Comparison of ENCODE assay signal across 21 mouse cellular contexts in genomic region chr11:79448361-79448760, GRCm38 (mm10). TPM values are rescaled to one million over a fixed set of nuclear protein-coding genes. Genes with fewer than 3 reads are reported as not detected.
"Had no signal": no experiment of that assay in that cellular context is flagged by ENCODE, and none has a peak within 500 bp of the region (broad histone marks: within the 10 kb centered on the region; RNA-seq: fewer than 3 reads in every experiment).

No protein-coding gene starts in this region.

- DNase-seq: gastrocnemius, adult 2 months; gastrocnemius, postnatal 10 days; gastrocnemius, postnatal 25 days; heart, adult 18-20 months; heart, postnatal 10 days; heart, postnatal 4 days; liver; liver, embryonic 13.5 days; liver, postnatal 0 days had no signal

- H3K4me3 ChIP-seq: gastrocnemius, adult 2 months; heart, embryonic 10.5 days; heart, embryonic 12.5 days; hindbrain, embryonic 10.5 days; hindbrain, embryonic 12.5 days; intestine, embryonic 15.5 days; layer of hippocampus, adult 2 months; left cerebral cortex, adult 2 months; limb, embryonic 10.5 days; limb, embryonic 12.5 days; liver, embryonic 13.5 days; liver, embryonic 15.5 days had no signal

- H3K4me1 ChIP-seq: heart, embryonic 10.5 days; heart, embryonic 12.5 days; hindbrain, embryonic 10.5 days; hindbrain, embryonic 12.5 days; intestine, embryonic 15.5 days; limb, embryonic 10.5 days; limb, embryonic 12.5 days; liver, embryonic 13.5 days; liver, embryonic 15.5 days had no signal

- H3K27ac ChIP-seq: gastrocnemius, adult 2 months; heart, embryonic 10.5 days; hindbrain, embryonic 10.5 days; hindbrain, embryonic 12.5 days; hindbrain, embryonic 14.5 days; intestine, embryonic 15.5 days; kidney, postnatal 0 days; layer of hippocampus, adult 2 months; left cerebral cortex, adult 2 months; limb, embryonic 10.5 days; limb, embryonic 12.5 days; liver, embryonic 13.5 days; liver, embryonic 15.5 days had no signal

- H3K27me3 ChIP-seq: heart, embryonic 12.5 days; hindbrain, embryonic 12.5 days; intestine, embryonic 15.5 days; limb, embryonic 12.5 days; liver, embryonic 13.5 days; liver, embryonic 15.5 days had no signal

RNA-seq across cellular contexts. Expression of gene Omg, which starts 55.5 kb away (rescaled TPM):
- polyA plus RNA-seq: liver, embryonic 13.5 days; liver, embryonic 15.5 days had no signal
